Mouse (Mus musculus) C2C12 (cell line): ENCODE results near the gene Arl5c. TPM values are rescaled to one million over a fixed set of nuclear protein-coding genes. Genes with fewer than 3 reads are reported as not detected.
A peak's percentile ranks its signal among the peaks of the same experiment; 100 is the strongest.

Experiments
- H3K27me3 ChIP-seq: one replicate; pipeline ENCODE4 v1.6.1; 2011; ENCODE audit not compliant: control insufficient read depth, insufficient read depth, insufficient read length
- H3K36me3 ChIP-seq: one replicate; pipeline ENCODE4 v1.6.1; 2011; ENCODE audit not compliant: control insufficient read depth, insufficient read depth
- H3K4me3 ChIP-seq: one replicate; pipeline ENCODE4 v1.5.1; 2011; ENCODE audit warnings: mild to moderate bottlenecking, control low read depth; ENCODE audit not compliant: poor library complexity, insufficient read depth, severe bottlenecking
- H3K79me2 ChIP-seq: one replicate; pipeline ENCODE4 v1.6.1; 2011; ENCODE audit not compliant: control insufficient read depth, insufficient read depth
- H3K79me3 ChIP-seq: one replicate; pipeline ENCODE4 v1.6.1; 2011; ENCODE audit warnings: low read depth, control low read depth
- H3ac ChIP-seq: one replicate; pipeline ENCODE3; 2011; ENCODE audit warnings: low read depth; ENCODE audit not compliant: control insufficient read depth, insufficient read length
- CEBPB ChIP-seq: IDR thresholded peaks from one replicate; pipeline ENCODE4 v1.6.1; 2011; ENCODE audit warnings: low read depth, mild to moderate bottlenecking, control low read depth, moderate library complexity
- CTCF ChIP-seq: IDR thresholded peaks from one replicate; pipeline ENCODE4 v1.5.1; 2011; ENCODE audit not compliant: control insufficient read depth, insufficient read depth, insufficient read length
- FOSL1 ChIP-seq: IDR thresholded peaks from one replicate; pipeline ENCODE4 v1.8.0; 2011; ENCODE audit warnings: mild to moderate bottlenecking, low read length; ENCODE audit not compliant: poor library complexity, insufficient read depth, severe bottlenecking
- MAX ChIP-seq: IDR thresholded peaks from one replicate; pipeline ENCODE4 v1.6.1; 2011; ENCODE audit warnings: mild to moderate bottlenecking, control low read depth
- MYOD1 ChIP-seq: IDR thresholded peaks from one replicate; pipeline ENCODE4 v1.6.1; 2011; ENCODE audit warnings: low read depth; ENCODE audit not compliant: control insufficient read depth, insufficient read length
- MYOG ChIP-seq: IDR thresholded peaks from one replicate; pipeline ENCODE4 v1.6.1; 2011; ENCODE audit not compliant: control insufficient read depth, insufficient read length; ENCODE audit errors: extremely low read depth
- USF1 ChIP-seq: IDR thresholded peaks from one replicate; pipeline ENCODE4 v1.6.1; 2011; ENCODE audit warnings: low read depth, mild to moderate bottlenecking, control low read depth, moderate library complexity
- polyA plus RNA-seq: library from polyadenylated mRNA; unstranded; fragments of >200 nt; fragmentation: generic; extraction: Trizol; gene quantifications from one replicate; pipeline ENCODE4 v1.2.1, GENCODE M21; 2012; ENCODE audit warnings: missing spikeins

Arl5c gene
- polyA plus RNA-seq, 1 experiment = 0.54 TPM

- Histone ChIP-seq H3K36me3 (no peaks in the 10 kb centered on the region), H3K79me2 (no peaks in the 10 kb centered on the region), H3ac (no peak overlapping the region), H3K27me3 (no peaks in the 10 kb centered on the region), H3K79me3 (no peaks in the 10 kb centered on the region), H3K4me3 (no peak overlapping the region)
- TF ChIP-seq CTCF = no peak
- no peak for TF ChIP-seq CEBPB
- no peak for TF ChIP-seq USF1
- no peak for TF ChIP-seq MYOG
- no peak for TF ChIP-seq MAX
- TF ChIP-seq FOSL1 = no peak
- TF ChIP-seq MYOD1 = no peak
Observed at GRCm38 (mm10) chr11:97983983-97984382, 12.0 kb downstream of the Arl5c start.

GRCm38 (mm10) chr11:97983506-97983905 lies 12.5 kb downstream of the Arl5c start:
- Histone ChIP-seq H3K4me3 (no peak overlapping the region), H3K79me3 (no peaks in the 10 kb centered on the region), H3K27me3 (no peaks in the 10 kb centered on the region), H3K79me2 (no peaks in the 10 kb centered on the region), H3K36me3 (no peaks in the 10 kb centered on the region), H3ac (no peak overlapping the region)
- TF ChIP-seq MAX (no peak), USF1 (no peak), CTCF (no peak), MYOG (no peak), FOSL1 (no peak), CEBPB (no peak), MYOD1 (no peak)

- Histone ChIP-seq H3ac (no peak overlapping the region), H3K79me3 (no peaks in the 10 kb centered on the region), H3K79me2 (no peaks in the 10 kb centered on the region), H3K27me3 (no peaks in the 10 kb centered on the region), H3K36me3 (no peaks in the 10 kb centered on the region), H3K4me3 (no peak overlapping the region)
- no peak for TF ChIP-seq MAX
- TF ChIP-seq MYOD1 = no peak
- no peak for TF ChIP-seq FOSL1
- TF ChIP-seq USF1 = no peak
- TF ChIP-seq CEBPB = no peak
- no peak for TF ChIP-seq CTCF
- no peak for TF ChIP-seq MYOG
Observed at GRCm38 (mm10) chr11:97982721-97983120, 13.3 kb downstream of the Arl5c start.

- Histone ChIP-seq H3K79me2 (no peaks in the 10 kb centered on the region), H3ac (no peak overlapping the region), H3K36me3 (no peaks in the 10 kb centered on the region), H3K79me3 (no peaks in the 10 kb centered on the region), H3K4me3 (no peak overlapping the region), H3K27me3 (no peaks in the 10 kb centered on the region)
- no peak for TF ChIP-seq MAX
- peak; percentile 60 for TF ChIP-seq MYOD1
Observed at GRCm38 (mm10) chr11:97980531-97980966, 15.4 kb downstream of the Arl5c start.

GRCm38 (mm10) chr11:97979824-97980495 lies 16.0 kb downstream of the Arl5c start:
- no peaks in the 10 kb centered on the region for H3K79me2 ChIP-seq
- H3ac ChIP-seq = no peak overlapping the region
- TF ChIP-seq MAX (no peak), CTCF (no peak), MYOG (no peak), USF1 (no peak), CEBPB (no peak), MYOD1 (no peak), FOSL1 (no peak)
- no peaks in the 10 kb centered on the region for H3K27me3 ChIP-seq
- no peak overlapping the region for H3K4me3 ChIP-seq
- no peaks in the 10 kb centered on the region for H3K79me3 ChIP-seq
- H3K36me3 ChIP-seq = no peaks in the 10 kb centered on the region

GRCm38 (mm10) chr11:97978392-97978791 lies 17.6 kb downstream of the Arl5c start:
- H3K79me2 ChIP-seq = no peaks in the 10 kb centered on the region
- no peak overlapping the region for H3K4me3 ChIP-seq
- no peak overlapping the region for H3ac ChIP-seq
- TF ChIP-seq FOSL1 (no peak), USF1 (no peak), MYOD1 (no peak), MYOG (no peak), CEBPB (no peak)
- H3K79me3 ChIP-seq = no peaks in the 10 kb centered on the region
- H3K36me3 ChIP-seq = no peaks in the 10 kb centered on the region
- H3K27me3 ChIP-seq = no peaks in the 10 kb centered on the region
